Mouse (Mus musculus): Measurements from ENCODE around the gene Myo15.
"Not testable (repeated sequence)": the region's sequence is repeated elsewhere in the genome, so short reads cannot be mapped to it uniquely, and the experiment has no call there.

Myo15 gene

DNA sequence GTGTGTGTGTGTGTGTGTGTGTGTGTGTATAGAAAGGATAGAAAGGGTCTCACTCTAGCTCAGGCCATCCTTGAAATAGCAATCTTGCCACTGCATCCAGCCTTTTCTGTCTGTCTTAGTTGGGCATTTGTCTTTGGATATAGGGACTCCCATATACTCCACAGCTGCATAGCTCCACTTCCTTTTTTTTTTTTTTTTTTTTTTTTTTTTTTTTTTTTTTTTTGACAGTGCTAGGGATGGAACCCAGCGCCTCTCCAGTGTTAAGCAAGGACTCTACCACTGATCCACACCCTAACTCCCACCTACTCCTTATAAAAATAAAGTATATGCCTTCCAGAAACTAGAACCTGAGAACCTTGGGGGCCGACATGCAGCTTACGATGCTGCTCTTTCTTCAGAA is 88.5 kb downstream of the Myo15 start:
- no peak for DNase-seq

GRCm38 (mm10) chr11:60559342-60559741 is 90.2 kb downstream of the Myo15 start:
- peak; percentile 76 for DNase-seq

DNA sequence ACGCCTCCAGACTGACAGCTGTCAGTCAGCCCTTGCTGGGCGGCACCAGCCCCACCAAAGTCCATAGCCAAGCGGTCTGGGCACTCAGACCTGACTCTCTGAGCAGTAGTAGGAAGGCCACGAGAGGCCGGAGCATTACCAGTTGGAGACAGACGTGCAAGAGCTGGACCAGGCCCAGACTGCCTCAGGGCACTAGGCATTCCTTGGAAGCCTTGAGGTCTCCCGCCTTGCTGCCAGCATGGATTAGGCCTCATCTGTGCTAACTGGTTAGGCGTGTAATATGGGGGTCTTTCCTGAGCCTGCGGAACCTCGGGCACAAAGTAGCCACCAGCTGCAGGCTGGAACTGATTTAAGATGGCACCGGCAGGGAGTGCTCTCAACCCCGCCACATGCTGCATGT is 104.9 kb downstream of the Myo15 start:
- DNase-seq, result not testable (repeated sequence)

All from cerebellum, adult 9-11 months (tissue).